Mouse (Mus musculus): ENCODE results near the gene Gpsm3.

- no peak for TF ChIP-seq CTCF (IDR thresholded peaks at IDR 0.05; ENCODE audit: low read depth, low read length)
- no peak for TF ChIP-seq POLR2A (IDR thresholded peaks at IDR 0.05; ENCODE audit: insufficient read depth, low read length)
These were observed 39.0 kb downstream of the Gpsm3 start for GRCm38 (mm10) chr17:34628644-34628967.

All from ES-Bruce4 (cell line).